Mouse (Mus musculus): ENCODE results near the gene Ugt1a1.

DNA sequence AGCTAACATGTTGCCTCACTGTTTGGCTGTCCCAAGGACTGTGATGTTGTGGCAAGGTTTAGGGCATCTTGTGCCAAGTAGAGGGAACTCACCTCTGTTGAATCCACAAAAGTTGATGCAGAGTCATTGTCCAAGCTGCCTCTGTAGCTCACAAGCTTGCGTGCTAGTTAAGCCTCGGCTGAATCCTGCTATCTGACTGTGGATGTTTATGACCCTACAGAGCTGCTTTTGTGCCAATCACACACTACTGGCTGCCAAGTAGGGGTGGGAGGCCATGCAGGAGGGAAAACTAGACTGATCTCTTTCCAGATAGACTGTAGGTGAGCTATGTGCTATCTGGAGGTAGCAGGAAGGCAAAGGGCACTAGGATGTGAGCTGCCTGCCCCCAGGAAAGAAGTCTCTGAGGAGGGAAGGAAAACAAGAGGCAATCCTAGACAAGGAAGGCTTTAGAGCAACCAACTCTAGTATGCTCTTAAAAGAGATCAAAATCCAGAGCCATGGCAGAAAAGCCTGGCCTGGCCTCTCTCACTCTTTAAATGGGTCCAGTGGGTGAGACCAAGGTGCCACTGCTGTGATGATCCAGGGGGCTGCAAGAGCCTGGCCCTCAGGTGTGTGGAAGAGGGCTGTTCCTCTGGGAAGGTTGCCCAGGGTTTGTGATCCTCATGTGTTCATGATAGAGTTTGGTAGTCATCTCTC lies 2.2 kb downstream of the Ugt1a1 start:
- no peak for TF ChIP-seq CTCF (IDR thresholded peaks at IDR 0.05)
- TF ChIP-seq POLR2A (IDR thresholded peaks at IDR 0.05; ENCODE audit: insufficient read depth, low read depth, low read length) = no peak

All from heart, adult 2 months (tissue).